Mouse (Mus musculus): ENCODE data around the gene 1700016H13Rik. TPM values are rescaled to one million over a fixed set of nuclear protein-coding genes. Genes with fewer than 3 reads are reported as not detected.

1700016H13Rik gene
- polyA plus RNA-seq (2015; fragmentation: Nextera tagmentation; extraction: Ambion mirVana) = 0.22 TPM in 1 of 2 replicates, not detected in the other

DNA sequence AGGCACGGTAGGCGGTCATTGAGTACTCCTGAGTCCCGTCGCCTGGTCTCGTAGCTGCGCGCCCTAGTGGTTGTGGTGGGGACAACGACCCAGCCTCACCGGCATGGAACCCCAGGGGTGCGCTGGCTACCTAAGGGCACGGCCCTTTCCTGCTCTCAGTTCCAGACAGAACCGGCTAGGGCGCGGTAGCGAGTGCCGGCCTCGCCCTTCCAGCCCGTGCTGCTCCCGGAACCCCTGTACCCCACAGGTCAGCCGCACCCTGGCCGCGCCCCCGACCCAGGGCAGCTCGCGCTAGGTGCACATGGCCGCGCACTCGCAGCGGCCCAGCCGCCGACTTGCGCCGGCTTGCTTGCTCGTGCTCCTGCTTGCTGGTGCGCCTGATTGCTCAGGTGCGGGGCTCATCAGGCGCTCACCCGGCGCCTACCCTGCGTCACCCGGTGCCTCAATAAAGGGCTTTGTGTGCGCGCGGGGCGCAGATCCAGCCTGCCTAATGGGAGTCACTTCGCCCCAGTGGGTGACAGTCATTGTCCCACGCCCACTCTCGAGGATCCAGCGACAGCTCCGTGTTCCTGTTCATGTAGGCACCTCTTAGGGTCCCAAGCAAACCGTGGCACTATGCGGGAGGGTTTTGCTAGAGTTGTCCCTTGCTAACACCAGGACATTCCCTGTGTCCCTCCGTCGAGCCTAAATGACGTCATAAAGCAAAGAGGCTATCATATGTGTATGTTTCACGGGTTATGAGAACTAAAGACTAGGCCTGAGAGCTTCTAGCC, at the start of gene 1700016H13Rik:
1700016H13Rik (minus strand) TSS at position 665 of the 773 bp plus-strand sequence.
- Histone ChIP-seq H3K4me2 (peak within 1 kb of the TSS; percentile 100), H3K9ac (peak within 1 kb of the TSS; percentile 54), H3K9me3 (replicated peaks) (no peaks in the 10 kb centered on the region), H3K4me1 (peaks cover 14% of the 10 kb centered on the region), H3K36me3 (no peaks in the 10 kb centered on the region), H3K27me3 (0 out of 2 replicates have a peak, but pooled peaks cover 3% of the 10 kb centered on the region), H3K27ac (peak within 1 kb of the TSS; percentile 60; the same call in 1 of the 2 replicates), H3K4me3 (replicated peaks) (peak within 1 kb of the TSS; percentile 65)
- peak; percentile 88 for ATAC-seq (replicated peaks; ENCODE audit: low FRiP score)
- under 1% methylated on average over 55 of the region's 56 CpGs for WGBS

DNA sequence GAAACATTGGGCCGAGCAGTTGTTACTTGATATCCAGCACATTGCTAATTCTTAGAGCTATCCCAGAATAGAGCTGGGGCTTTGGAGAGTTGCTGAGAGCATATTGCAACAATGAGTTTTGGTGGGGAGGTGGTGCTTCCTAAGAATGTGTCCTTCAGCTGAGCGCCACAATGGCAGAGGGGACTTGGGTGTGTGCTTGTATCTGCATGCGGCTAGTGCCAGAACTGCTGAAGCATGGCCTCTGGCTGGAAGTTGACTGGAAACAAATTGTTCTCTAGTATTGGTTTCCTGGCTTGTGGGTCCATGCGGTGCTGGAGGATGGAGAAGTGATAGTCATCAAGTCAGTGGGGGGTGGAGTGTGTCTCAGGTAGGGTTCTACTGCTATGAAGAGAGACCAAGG, 49.5 kb upstream of the 1700016H13Rik start:
- Histone ChIP-seq H3K36me3 (no peaks in the 10 kb centered on the region), H3K9me3 (replicated peaks) (no peaks in the 10 kb centered on the region), H3K4me1 (no peaks in the 10 kb centered on the region), H3K4me3 (replicated peaks) (no peak overlapping the region), H3K27me3 (no peaks in the 10 kb centered on the region), H3K9ac (no peak overlapping the region), H3K4me2 (no peak overlapping the region), H3K27ac (no peak overlapping the region)
- ATAC-seq (replicated peaks; ENCODE audit: low FRiP score) = no peak
- WGBS = 91% methylated on average over 4 of the region's 4 CpGs

DNA sequence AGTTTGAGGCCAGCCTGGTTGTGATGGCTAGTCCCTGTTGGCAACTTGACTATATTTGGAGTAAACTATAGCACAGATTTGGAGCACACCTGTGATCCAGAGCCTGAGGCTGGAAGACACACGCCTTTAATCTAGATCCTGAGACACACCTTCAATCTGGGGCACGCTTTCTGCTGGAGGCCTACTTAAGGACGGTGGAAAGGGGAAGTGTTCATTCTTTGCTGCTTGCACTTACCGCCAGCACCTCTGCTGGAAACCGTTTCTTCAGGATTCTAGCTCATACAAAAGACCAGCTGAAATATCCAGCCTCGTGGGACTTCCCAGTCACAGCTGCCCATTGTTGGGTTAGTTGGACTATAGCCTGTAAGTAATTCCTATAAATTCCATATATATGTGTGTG, 46.7 kb upstream of the 1700016H13Rik start:
- 81% methylated on average over 6 of the region's 6 CpGs for WGBS
- H3K9me3 ChIP-seq (replicated peaks) = no peaks in the 10 kb centered on the region
- H3K27ac ChIP-seq = no peak overlapping the region
- H3K4me3 ChIP-seq (replicated peaks) = no peak overlapping the region
- H3K9ac ChIP-seq = no peak overlapping the region
- no peak for ATAC-seq (replicated peaks; ENCODE audit: low FRiP score)
- no peak overlapping the region for H3K4me2 ChIP-seq
- no peaks in the 10 kb centered on the region for H3K36me3 ChIP-seq
- peaks cover 4% of the 10 kb centered on the region; the same call in 1 of the 2 replicates for H3K4me1 ChIP-seq
- H3K27me3 ChIP-seq = no peaks in the 10 kb centered on the region

DNA sequence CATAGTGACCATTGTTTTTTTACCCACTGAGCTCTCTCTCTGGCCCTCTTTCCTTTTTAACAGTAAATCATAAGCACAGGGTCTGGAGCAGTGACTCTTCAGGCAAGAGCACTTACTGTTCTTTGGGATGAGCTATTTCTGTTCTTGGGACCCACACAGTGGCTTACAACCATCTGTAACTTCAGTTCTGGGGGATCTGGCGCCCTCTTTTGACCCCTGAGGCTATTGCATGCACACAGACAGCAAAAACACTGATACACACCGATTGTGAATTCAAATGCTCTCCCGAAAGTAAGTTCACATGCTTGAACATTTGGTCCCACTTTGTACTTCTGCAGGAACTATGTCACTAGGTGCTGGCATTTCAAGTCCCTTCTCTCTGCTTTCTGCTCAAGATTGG, 45.7 kb upstream of the 1700016H13Rik start:
- Histone ChIP-seq H3K36me3 (no peaks in the 10 kb centered on the region), H3K4me1 (peaks cover 8% of the 10 kb centered on the region; the same call in 1 of the 2 replicates), H3K27ac (no peak overlapping the region), H3K4me3 (replicated peaks) (no peak overlapping the region), H3K27me3 (no peaks in the 10 kb centered on the region), H3K9me3 (replicated peaks) (no peaks in the 10 kb centered on the region), H3K9ac (no peak overlapping the region), H3K4me2 (no peak overlapping the region)
- 75% methylated on average over 3 of the region's 3 CpGs for WGBS
- no peak for ATAC-seq (replicated peaks; ENCODE audit: low FRiP score)

DNA sequence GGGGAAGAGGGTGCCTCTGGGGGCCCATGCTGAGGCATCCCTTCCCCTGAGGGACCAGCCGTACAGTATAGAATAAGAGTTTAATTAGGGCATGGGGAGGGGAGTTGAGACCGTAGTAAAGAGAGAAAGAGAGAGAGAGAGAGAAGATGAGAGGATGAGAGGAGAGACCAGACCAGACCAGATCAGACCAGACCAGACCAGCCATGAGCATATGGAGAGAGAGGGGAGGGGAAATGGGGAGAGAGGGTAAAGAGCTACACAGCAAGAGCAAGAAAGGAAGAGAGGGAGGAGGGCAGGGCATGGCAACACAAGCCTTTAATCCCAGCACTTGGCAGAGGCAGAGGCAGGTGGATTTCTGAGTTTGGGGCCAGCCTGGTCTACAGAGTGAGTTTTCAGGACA, 44.9 kb upstream of the 1700016H13Rik start:
- 80% methylated on average over 2 of the region's 2 CpGs for WGBS
- Histone ChIP-seq H3K4me1 (peaks cover 8% of the 10 kb centered on the region; the same call in 1 of the 2 replicates), H3K4me2 (no peak overlapping the region), H3K9me3 (replicated peaks) (no peaks in the 10 kb centered on the region), H3K27me3 (no peaks in the 10 kb centered on the region), H3K4me3 (replicated peaks) (no peak overlapping the region), H3K9ac (no peak overlapping the region), H3K27ac (no peak overlapping the region), H3K36me3 (no peaks in the 10 kb centered on the region)
- no peak for ATAC-seq (replicated peaks; ENCODE audit: low FRiP score)

DNA sequence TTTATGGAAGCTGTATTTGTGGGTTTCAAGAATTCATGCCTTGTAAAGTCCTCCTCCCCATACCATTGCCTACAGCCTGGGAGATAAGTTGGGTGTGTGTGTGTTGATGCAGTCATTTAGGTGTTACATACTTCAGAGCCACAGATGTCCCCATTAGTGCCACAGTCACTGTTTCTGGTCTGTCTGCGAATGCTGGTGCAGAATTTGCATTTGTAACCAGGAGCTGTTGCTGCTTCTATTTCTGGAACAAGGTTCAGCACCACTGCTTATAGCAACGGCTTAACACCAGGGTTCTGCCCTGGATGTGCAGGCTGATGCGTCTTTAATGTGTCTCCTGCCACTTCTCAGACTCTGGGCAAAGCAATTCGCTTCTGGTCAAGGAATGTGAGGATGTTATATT, 43.7 kb upstream of the 1700016H13Rik start:
- H3K4me3 ChIP-seq (replicated peaks) = no peak overlapping the region
- H3K9ac ChIP-seq = no peak overlapping the region
- no peak overlapping the region for H3K4me2 ChIP-seq
- no peaks in the 10 kb centered on the region for H3K36me3 ChIP-seq
- peaks cover 3% of the 10 kb centered on the region; the same call in 1 of the 2 replicates for H3K27me3 ChIP-seq
- H3K27ac ChIP-seq = no peak overlapping the region
- no peak for ATAC-seq (replicated peaks; ENCODE audit: low FRiP score)
- 31% methylated on average over 4 of the region's 4 CpGs for WGBS
- no peaks in the 10 kb centered on the region for H3K9me3 ChIP-seq (replicated peaks)
- H3K4me1 ChIP-seq = peaks cover 8% of the 10 kb centered on the region; the same call in 1 of the 2 replicates

DNA sequence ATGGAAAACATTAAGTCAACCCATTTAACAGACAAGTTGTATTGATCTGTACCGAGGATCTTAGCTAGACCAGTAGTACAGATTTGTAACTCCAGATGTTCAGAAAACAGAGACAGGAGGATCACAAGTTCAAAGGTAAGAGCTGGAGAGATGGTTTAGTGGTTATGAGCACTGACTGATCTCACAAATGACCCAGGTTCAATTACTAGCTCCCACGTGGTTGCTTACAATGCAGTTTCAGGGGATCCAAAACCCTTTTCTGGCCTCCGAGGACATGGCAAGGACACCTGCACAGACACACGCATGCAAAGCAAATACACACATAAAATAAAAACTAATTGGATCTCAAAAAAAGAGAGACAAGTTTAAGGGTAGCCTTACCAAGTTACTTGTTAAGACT, 42.8 kb upstream of the 1700016H13Rik start:
- peaks cover 13% of the 10 kb centered on the region for H3K27me3 ChIP-seq
- H3K4me2 ChIP-seq = no peak overlapping the region
- H3K9ac ChIP-seq = no peak overlapping the region
- H3K9me3 ChIP-seq (replicated peaks) = no peaks in the 10 kb centered on the region
- no peak for ATAC-seq (replicated peaks; ENCODE audit: low FRiP score)
- no peak overlapping the region for H3K4me3 ChIP-seq (replicated peaks)
- no peak overlapping the region for H3K27ac ChIP-seq
- H3K4me1 ChIP-seq = peaks cover 11% of the 10 kb centered on the region
- H3K36me3 ChIP-seq = no peaks in the 10 kb centered on the region
- 73% methylated on average over 4 of the region's 4 CpGs for WGBS

DNA sequence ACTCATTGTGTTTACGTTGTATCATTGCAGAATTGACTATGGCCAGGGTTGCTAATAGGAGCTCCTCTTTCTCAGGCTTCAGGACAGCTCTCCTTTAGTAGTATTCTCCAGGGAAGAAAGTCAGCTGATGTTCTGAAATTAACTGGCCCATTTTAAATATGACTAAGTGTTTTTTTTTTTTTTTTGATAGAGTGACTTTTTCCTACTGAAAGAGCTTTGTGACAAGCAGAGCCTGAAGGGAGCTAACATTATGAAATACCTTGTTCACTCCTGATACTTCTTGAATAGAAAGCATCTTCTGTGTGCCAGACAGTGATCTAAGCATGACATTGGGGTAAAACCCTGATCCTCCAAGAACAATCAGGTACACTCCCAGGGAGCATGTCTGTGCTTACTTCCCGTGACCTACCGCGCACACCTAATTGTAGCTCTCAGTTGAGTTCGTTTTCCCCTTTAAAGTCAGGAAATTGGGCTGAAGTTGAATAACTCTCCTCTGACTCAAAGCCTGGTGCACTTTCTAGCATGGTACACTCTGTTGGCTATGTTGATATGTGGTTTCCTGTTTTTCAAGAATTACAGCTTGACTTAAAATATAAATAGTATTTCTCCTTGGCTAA, 42.2 kb upstream of the 1700016H13Rik start:
- WGBS = 67% methylated on average over 5 of the region's 5 CpGs
- ATAC-seq (replicated peaks; ENCODE audit: low FRiP score) = no peak
- H3K27ac ChIP-seq = no peak overlapping the region
- H3K4me3 ChIP-seq (replicated peaks) = no peak overlapping the region
- H3K36me3 ChIP-seq = no peaks in the 10 kb centered on the region
- peaks cover 17% of the 10 kb centered on the region for H3K4me1 ChIP-seq
- H3K9ac ChIP-seq = no peak overlapping the region
- no peak overlapping the region for H3K4me2 ChIP-seq
- peaks cover 19% of the 10 kb centered on the region for H3K27me3 ChIP-seq
- H3K9me3 ChIP-seq (replicated peaks) = no peaks in the 10 kb centered on the region

DNA sequence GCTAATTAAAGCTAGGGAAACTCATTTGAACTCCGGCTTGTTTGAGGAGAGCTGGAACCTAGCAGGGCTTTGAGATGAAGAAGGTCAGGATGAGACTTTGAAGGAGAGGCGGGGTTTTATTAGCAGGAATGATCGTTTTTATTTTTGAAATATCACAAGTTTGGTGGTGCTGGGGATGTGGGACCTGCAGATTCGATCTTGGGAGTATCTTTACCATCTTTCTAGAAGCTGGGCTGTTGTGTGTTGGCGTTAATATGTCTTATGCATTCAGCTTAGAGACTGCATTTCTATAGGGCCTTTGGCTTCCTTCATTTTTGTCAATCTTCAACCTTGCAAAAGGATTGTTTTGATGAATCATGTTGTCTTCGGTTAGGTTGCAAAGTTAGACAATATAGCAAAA, 38.3 kb upstream of the 1700016H13Rik start:
- Histone ChIP-seq H3K36me3 (no peaks in the 10 kb centered on the region), H3K27ac (no peak overlapping the region), H3K9me3 (replicated peaks) (no peaks in the 10 kb centered on the region), H3K9ac (no peak overlapping the region), H3K4me1 (peaks cover 25% of the 10 kb centered on the region), H3K4me3 (replicated peaks) (peak overlapping the region; percentile 62), H3K27me3 (peaks cover 26% of the 10 kb centered on the region), H3K4me2 (peak overlapping the region; percentile 100)
- 48% methylated on average over 6 of the region's 6 CpGs for WGBS
- ATAC-seq (replicated peaks; ENCODE audit: low FRiP score) = no peak

DNA sequence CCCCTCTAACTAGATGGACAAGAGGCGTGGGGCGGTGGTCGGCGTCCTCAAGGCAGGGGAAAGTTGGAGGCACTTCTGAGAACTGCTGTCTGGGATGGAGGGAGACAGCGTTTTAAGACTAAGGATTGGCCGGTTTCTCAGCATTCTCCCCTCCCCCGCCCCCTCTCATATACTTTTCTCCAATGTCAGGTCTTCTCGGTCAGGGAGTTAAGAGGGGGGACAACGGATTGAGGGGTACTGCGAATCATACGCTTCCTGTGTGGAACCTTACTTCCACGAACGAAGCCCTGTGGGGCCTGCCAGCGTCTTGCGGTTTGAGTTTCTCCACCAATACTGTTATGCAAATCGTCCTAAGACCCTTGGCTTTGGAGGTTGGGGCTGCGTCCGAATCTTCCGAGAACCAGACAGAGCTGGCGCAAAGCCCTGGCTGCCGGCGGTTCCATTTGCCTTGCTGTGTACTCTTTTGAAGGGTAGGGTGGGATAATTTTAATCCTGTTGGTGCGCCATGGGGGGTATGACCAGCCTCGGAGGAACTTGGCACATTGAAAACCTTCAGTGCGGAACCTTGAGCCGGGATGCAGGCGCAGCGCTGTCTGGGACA, 37.3 kb upstream of the 1700016H13Rik start:
- Histone ChIP-seq H3K4me1 (peaks cover 25% of the 10 kb centered on the region), H3K4me2 (peak overlapping the region; percentile 100), H3K9ac (no peak overlapping the region), H3K27me3 (peaks cover 26% of the 10 kb centered on the region), H3K9me3 (replicated peaks) (no peaks in the 10 kb centered on the region), H3K4me3 (replicated peaks) (peak overlapping the region; percentile 62), H3K36me3 (no peaks in the 10 kb centered on the region), H3K27ac (no peak overlapping the region)
- under 1% methylated on average over 28 of the region's 28 CpGs for WGBS
- peak; percentile 45 for ATAC-seq (replicated peaks; ENCODE audit: low FRiP score)

DNA sequence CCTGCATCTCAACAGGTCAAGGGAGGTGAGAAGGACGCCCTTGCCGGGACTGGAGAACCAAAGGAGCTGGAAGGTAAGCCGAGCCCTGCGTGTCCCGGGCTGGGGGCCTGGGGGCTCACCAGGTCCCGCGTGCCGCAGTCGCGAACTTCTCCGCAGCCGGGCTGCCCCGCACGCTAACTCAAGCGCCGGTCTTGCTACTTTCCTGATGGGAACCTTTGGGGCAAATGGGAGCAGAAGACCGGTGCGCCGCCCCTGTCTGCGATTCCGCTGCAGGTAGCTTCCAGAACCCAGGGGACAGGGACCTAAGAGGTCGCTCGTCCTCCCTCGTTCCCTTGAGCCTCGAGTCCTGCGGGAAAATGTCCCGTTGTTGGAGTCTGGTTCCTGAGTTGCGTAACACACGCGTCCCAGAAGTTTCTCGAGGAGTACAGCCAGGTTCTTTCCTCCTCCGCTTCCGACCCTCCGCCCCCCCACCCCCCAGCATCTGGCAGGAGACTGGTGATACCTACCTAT, 36.8 kb upstream of the 1700016H13Rik start:
- peaks cover 26% of the 10 kb centered on the region for H3K27me3 ChIP-seq
- no peak overlapping the region for H3K27ac ChIP-seq
- peak overlapping the region; percentile 62 for H3K4me3 ChIP-seq (replicated peaks)
- no peaks in the 10 kb centered on the region for H3K9me3 ChIP-seq (replicated peaks)
- peak overlapping the region; percentile 100 for H3K4me2 ChIP-seq
- ATAC-seq (replicated peaks; ENCODE audit: low FRiP score) = peak; percentile 55; the same call in 1 of the 2 replicates
- H3K4me1 ChIP-seq = peaks cover 25% of the 10 kb centered on the region
- H3K36me3 ChIP-seq = no peaks in the 10 kb centered on the region
- peak overlapping the region; percentile 44 for H3K9ac ChIP-seq
- 0% methylated on average over 34 of the region's 34 CpGs for WGBS

Measured in kidney, embryonic 15.5 days (tissue).